Mouse (Mus musculus) gastrocnemius, adult 8-10 months (tissue): Measurements from ENCODE around the gene Gm45623. TPM values are rescaled to one million over a fixed set of nuclear protein-coding genes. Genes with fewer than 3 reads are reported as not detected.

Experiments used
- DNase-seq, 2 experiments: peaks; one replicate each; pipeline ENCODE4 v3.0.0; 2022; ENCODE audit warnings: low spot score in 2 of 2
- total RNA-seq, 4 experiments: library from RNA; stranded (reverse); gene quantifications; 2 replicates each; pipeline ENCODE4 v1.2.4; 2022

Gm45623 gene
- total RNA-seq, 4 experiments from 2014 or later = not detected

DNA sequence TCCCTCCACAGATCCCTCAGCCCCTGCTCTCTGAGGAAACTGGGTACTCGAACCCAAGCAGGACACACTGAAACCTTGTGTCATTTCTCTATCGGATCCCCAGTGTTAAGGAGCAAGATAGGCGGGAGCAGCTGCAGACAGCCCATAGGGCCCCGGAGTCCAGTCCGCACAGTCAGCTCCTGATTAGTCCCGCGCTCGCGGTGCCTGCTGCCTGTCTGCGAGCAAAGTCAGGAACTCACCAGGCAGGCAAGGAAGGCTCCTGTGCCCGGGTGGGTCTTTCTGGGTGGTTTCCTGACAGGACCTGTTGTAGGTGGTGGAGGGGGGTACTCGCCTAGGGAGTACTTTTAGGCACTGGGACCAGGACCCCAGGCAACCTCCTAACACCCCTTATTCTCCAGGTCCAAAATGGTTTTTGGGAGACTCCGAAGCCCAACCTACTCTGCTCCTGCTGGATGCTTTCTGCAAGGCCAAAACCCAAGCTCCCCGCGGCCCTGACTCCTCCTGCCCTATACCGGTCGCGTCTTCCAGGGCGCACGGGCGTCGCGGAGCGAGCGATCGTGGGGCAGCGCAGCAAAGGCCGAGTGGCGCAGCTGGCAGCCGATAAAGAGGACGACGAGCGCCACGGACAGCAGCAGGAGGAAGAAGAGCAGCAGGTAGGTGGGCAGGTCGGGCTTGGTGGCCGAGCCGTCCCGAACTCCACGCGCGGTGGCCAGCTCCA lies 994 bp downstream of the Gm45623 start:
- DNase-seq = no peak

DNA sequence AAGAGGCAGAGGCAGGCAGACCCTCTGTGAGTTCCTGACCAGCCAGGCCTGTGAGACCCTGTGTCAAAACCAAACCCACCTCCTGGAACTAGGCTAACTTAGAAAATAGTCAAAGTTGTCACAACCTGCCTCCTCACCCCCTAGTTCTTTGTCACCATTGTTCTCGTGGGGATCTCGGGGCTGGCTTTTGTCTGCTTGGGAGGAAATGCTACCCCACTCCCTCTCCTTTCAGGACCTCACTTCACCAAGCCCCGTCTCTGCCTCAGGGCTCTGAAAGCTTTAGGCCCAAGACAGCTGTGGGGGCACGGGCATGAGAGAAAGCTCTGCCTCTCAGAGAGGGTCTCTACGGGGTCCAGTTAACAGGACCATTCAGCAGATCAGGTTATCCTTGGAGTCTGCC lies 1.9 kb downstream of the Gm45623 start:
- no peak for DNase-seq

DNA sequence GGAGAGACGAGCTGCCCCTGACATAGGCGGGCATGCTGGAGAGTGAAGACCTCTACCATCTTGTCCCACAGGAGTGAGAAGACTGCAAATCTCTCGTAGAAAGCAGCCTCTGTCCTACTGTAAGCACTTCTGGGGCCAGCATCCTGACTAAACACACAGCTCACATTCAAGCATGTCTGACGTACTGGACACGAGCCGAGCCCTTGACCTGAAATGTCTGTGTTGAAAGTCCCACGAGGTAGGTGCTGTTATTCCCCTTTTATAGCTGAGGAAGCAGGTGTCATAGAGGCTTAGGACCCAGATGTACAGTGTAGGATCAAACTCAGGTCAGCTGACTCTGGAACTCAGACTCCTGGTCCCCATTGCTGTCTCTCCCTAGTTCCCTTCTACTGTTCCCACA lies 4.2 kb downstream of the Gm45623 start:
- DNase-seq = no peak

DNA sequence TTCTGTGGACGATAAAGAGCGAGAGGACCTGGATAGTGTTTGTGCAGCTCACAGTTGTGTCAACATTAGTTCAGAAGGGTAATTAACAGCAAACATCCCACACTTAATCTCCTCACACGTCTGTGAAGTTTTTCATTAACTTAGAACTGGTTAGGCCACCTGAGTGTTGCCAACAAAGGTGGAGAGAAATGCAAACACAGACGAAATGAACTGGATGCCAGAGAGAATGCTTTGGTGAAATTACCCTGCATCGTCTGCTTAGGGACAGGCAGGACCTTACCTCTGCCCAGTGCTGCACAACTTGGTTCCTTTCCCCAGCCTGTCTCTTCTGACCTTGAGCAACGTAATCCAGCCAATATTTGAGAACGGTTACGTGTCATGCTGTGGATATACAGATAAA lies 6.1 kb downstream of the Gm45623 start:
- no peak for DNase-seq

DNA sequence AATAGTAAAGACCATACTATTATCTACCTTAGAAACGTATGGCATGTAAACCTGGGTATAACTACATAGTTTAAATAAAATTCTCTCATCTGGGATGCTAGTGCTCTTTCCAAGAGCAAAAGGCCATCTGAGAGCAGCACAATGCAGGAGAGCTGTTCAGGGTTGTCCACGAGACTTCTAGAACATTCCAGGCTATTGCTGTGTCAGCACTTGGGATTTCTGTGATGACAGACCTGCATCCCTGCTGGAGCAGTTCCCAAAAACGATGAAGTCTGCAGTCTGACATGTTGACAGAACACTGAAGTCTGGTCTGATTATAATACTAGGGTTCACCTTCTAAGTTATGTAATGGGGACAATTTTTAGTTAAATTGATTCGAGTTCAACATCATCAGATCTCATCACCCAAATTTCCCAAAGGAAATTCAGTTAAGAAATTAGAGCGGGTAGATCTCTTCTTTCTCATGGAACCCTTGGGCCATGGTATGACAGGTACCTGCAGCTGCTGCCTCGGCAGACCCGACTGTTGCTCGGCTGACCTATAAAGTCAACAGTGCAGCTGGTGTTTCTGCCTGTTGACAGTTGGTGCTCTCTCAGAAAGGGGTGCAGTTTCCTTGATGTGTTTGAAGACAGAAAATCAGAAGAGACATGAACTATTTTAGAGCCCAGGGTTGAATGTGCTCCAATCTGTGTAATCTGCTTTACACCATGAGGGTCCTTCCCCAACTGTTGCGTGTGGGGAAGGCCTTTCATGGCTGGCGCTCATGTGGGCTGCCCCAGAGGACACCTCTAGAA lies 6.7 kb downstream of the Gm45623 start:
- no peak for DNase-seq

DNA sequence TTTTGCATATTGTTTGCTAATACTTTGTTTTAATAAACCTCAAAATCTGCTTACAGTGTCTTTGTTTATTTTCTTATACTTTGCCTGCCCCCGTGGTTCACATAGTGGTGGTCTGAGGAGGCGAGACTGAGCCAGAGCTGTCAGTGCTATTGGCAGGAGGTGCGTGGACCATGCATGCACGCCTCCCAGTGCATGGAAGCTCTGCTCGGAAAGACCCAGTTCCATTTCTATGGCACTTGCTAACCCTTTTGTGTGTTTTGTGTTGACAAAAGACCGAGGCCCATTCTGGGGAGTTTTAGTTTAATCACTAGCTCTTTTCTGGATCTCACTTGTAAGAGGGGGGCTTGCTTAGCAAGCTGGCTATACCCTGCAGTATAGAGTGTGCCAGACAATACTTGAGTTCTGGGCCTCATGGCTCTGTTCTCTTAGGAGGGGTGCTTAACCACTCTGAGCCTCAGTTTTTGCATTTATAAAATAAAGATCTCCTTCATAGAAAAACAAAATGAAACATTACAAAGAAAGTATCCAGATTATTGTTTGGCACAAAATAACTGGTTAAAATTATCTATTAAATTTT lies 11.2 kb downstream of the Gm45623 start:
- DNase-seq = no peak

DNA sequence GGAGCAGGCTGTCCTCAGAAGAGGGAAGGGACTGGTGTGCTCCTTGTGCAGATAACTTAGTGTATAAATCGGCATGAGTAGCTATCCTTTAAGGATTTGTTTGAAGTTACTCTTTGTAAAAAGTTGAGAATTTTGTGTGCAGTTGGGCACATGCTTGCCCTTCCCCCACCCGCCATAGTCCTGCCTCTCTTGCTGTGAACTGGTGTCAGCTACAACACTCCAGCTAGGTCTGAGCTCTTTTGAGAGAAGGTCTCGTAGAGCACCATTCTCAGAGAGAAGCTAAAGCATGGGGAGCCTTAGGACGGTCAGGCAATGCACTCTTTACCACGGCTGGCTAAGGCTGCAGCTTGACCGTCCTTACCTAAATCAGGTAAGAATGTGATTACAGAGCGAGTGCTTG lies 11.9 kb downstream of the Gm45623 start:
- DNase-seq = no peak

DNA sequence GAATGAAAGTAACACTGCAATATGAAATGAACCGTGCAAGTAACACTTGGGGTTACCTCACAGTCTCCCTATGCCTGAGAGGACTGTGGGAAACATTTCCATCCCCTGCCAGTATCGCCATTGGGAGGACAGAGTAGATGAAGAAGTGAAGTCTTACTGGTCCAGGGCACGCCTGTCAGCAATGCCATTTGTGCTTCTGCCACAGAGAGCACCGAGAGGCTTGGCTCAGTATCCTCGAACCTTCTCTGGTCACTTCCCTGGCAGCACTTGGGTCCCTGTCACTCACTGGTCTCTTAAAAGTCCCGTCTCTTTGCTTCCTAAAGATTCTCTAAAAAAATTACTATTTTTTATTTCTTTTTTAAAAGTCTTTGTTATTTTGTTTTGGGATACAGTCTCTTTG lies 13.1 kb downstream of the Gm45623 start:
- DNase-seq = no peak

DNA sequence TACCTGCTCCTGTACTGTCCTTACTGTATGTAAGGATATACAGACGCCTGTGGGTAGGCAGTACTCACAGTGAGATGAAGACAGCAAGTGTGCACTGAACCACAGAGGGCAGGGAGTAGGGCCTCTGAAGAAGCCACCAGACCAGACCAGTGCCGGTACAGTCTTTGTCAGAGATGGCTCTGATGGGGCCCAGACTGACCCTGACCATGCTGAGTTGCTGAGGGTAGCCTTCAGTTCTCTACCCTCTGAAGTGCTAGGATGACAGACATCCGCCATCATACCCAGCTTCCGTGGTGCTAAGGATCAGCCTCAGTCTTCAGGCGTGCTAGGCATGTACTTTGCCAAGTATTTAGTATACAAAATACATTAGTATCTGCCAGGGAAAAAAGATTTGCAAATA lies 14.1 kb downstream of the Gm45623 start:
- DNase-seq = no peak

DNA sequence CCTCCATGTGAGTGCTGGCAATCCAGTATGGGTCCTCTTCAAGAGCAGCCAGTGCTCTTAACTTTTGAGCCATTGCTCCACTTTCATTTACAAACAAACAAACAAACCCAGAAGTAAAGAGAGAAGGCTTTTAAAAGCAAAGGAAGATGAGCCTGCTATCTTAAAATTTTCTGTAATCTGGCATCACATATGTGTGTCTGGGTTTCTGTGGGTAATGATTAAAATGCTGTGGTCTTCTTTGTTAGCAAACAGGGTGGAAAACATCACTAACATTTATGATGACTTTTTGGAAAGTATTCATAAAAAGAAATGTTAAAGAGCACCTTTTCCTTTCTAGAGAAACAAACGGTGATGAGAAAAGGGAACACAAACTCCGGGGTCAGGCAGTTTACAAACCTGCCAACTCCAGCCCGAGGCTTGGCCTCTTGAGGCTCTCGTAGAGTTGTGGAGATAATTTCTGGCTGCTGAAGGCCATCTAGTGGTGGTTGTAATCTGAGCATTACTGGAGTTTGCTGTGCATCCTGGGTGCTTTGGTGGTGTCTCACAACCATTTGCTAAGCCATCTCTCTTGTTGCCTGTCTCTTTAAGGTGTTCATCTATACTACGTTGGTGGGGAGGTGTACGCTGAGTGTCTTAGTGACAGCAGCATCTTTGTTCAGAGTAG lies 18.3 kb downstream of the Gm45623 start:
- no peak for DNase-seq

DNA sequence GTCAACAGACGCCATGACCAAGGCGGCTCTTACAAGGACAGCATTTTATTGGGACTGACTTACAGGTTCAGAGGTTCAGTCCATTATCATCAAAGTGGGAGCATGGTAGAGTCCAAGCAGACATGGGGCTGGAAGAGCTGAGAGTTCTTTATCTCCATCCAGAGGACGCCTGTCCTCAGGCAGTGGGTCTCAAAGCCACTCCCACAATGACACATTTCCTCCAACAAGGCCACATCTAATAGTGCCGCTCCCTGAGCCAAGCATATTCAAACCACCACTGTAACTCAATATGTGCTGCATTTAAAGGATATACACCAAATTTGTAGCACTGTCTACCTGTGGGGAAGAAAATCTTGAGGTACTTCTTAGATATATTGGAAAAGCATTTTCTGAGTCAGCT lies 19.0 kb downstream of the Gm45623 start:
- no peak for DNase-seq

DNA sequence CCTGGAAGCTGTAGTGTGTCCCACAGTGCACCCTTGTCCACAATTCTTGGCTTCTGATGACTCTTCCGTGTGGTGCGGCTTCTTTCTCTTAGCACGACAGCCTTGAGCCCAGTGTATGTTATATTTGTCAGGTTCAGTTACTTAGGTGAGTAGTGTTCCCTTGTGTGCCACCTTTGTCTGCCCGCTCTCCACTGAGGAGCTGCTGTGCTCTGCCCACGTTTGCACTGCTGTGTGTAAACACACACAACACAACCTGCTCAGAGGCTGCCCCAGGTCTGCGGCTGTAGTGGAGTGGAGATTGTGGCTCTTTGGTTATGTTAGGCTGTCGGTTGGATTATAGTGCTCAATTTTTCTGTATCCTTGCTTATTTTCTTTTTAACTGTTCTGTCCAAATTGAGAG lies 24.6 kb downstream of the Gm45623 start:
- DNase-seq = no peak

DNA sequence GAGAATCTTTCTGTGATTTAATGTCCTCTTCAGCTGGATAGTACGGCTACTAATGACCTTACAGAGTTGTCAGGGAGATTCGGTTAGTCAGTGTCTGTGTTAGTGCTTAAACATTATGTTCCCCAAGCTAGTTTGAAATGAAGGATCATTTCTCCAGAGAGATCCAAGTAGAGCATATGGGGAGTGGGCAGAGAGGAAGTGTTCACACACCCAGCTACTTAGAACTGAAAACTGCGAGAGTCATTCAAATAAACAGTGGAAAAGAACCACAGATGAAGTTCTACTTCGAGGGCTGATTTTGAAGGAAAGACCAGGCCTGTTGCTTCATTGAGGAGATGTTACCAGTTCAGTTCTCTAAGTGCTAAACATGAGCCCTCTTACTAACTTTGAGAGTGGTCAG lies 27.1 kb downstream of the Gm45623 start:
- no peak for DNase-seq

DNA sequence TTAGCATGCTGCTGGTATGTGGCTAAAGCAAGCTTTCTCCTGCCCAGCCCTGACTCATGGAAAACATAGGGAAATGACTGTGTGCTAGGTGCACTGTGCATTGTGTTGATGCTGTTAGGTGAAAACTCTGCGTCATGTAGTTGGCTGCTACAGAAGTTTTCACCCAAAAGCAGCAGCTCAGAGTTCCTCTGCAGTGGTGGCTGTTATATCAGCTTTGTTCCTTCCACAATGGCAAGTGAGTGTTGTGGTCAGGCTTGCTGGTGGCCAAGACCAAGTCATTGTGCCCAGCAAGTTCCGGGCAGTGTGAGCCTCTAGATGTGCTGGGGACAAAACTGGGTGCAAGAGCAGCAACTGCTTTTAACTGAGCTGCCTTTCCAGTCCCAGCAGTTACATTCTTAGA lies 41.4 kb downstream of the Gm45623 start:
- DNase-seq = no peak

DNA sequence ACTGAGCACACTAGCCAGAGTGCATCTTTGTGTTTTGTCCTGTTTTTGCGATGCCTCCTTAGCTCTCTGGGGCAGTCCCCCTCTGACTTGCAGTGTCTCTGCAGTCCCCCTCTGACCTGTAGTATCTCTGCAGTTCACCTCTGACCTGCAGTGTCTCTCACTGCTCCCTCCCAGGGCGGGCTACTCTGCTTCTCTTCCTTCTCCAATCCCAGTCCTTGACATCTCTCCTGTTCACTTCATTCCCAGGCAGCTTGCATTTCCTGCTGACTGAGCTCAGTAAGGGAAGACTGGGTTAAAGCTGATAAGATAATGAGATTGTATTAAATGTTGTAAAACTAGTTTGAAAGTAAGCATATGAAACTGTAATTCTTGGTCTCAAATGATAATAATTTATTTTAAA lies 43.0 kb downstream of the Gm45623 start:
- no peak for DNase-seq

DNA sequence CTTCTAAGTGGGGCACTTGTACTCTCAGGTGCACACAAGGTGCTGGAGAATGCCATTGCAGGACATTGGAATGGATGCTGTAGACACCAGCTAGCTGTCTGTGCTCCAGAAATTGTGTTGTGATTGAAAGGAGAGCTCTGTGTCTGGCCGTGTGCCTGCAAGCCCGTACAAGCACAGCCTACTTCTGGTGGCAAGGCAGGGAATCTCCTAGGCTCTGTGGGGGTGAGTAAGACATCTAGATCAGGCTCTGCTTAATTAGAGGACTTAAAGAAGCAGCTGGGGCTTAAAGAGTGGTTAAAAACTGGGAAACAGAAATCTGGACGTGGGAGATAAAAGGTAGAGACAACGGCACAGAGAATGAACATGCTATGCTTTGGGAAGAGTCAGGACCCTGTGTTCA lies 46.0 kb downstream of the Gm45623 start:
- DNase-seq = no peak

DNA sequence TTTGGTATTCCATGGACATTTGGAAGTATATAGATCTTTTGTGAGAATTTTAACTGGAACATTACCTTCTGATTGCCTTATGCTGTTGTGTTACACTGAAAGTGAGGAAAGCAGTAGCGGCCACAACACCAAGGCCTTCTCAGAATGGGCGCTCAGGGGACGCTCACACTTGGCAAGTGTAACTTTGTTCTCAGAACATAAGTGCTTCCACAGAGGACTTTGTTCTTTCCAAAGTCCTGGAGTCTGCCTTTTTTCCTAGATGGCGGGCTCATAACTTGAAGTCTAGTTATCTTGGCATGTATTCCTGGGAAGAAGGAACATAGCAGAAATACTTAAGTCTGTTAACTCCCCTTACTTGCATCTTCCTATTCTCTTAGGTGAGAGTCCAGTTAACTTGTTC lies 46.5 kb downstream of the Gm45623 start:
- DNase-seq = no peak

DNA sequence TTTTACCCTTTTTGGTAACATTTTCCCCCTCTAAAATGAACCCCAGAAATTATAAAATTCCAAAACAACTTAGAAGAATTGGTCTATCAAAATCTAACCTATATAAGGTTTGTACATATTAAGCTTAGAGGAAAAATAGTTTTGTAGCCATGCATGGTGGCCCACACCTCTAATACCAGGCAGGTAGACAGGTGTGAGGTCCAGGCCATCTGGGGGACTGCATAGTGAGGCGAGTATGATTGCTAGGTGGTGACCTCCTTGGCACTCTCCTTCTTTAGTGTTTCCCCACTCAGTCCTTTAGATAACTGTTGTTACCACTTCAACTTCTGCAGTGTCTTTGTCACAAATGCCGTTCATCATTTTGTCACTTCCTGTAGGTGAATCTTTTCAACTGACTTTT lies 49.0 kb downstream of the Gm45623 start:
- DNase-seq = no peak

DNA sequence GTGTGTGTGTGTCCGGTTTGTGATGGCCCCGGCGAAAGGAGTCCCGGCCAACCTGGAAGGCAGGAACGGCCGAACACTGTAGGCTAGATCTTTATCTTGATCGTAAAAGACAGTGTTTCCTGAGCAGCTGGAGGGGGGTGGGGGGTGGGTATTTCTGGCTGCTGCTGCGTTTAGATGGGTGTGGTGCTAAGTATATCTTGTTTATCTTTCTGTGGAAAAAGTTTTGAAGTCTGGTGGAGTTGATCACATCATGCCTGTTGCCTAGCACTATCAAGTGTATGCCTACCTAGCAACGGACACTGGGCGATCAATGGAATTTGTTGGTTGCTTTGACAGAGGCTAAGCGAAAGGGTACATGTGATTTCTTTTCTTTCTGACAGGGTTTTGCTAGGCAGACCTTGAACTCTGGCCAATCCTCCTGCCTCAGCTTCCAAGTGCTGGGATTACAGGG lies 49.7 kb downstream of the Gm45623 start:
- no peak for DNase-seq

DNA sequence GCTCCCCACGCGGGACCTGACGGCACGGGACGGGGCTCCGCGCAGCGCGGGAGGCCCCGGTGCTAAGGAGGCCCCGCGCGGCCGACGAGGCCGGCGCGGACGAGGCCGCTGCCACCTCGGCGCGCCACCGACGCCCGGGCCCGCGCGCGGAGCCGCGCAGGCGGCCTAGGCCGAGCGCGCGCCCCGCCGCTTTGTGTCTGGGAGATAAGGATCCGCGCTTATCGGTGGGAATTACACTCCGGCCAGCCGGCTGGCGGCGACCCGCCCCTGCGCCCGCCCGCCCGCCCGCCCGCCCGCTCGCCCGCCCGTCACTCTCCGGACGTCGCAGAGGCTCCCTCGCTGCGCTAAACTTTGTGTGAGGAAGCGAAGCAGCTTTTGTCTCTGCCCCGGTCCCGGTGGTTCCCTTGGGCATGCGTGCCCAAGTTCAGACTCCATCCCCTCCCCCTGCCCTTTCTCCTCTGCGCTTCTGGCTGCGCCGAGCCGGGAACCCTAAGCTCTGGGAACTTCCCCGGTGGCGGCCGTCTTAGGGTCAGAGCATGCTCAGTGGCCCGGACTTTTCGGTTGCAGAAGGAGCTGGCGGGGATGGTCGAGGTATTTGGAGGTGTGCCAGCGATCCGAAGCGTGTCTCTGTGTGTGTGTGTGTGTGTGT lies 50.3 kb downstream of the Gm45623 start:
- peak; percentile 24 to 52 for DNase-seq

DNA sequence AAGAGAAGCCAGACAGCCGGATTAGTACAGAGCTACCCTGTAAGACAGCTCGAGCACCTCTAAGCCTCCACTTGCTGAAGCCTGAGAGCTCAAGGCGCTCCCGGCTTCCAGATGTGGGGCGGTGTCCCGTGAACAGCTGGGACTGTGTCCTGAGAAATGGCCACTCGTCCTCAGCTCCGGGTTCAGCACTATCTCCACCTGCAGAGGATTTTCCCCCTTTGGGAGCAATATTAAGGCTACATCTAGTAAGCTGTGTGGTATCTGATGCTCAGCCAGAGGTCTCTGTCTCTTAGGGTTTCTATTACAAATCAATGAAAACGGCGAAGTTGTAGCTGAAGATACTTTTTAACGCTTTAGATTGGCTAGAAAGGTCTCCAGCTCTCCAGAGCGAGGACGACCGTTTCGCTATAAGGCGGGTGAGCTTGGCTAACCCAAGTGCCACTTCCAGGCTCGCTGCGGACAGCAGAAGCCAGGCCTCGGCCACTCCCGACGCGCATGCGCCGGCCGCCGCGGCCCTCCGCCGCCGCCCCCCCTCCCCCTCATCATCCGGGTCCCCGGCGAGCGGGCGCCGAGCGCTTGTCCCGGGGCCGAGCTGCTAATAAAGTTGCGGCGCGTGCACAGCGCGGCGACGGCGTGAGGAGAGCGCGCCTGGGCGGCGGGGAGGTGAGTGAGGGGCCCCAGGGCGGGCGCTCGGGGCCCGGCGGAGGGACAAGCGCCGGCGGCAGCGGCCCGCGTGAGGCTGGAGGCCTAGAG lies 51.0 kb downstream of the Gm45623 start, which contains the start of gene Smad5:
TSS of gene Smad5 (plus strand) at position 542 of the 753 bp plus-strand sequence.
- peak; percentile 72 to 85 for DNase-seq
